Mouse (Mus musculus): Measurements from ENCODE around the gene Fpr-rs4. TPM values are rescaled to one million over a fixed set of nuclear protein-coding genes. Genes with fewer than 3 reads are reported as not detected.
"Not testable (repeated sequence)": the region's sequence is repeated elsewhere in the genome, so short reads cannot be mapped to it uniquely, and the experiment has no call there.

Fpr-rs4 gene
- polyA plus RNA-seq (2017; shearing (Covaris generic)), result not detected

- ATAC-seq, result no peak
These were observed at the start of gene Fpr-rs4 for GRCm38 (mm10) chr17:18021433-18021832. Gene Fpr-rs4 (plus strand): TSS chr17:18021733.

- ATAC-seq, result peak; percentile 73
These were observed 48.1 kb upstream of the Fpr-rs4 start for GRCm38 (mm10) chr17:17973443-17973842.

- not testable (repeated sequence) for ATAC-seq
These were observed 40.3 kb upstream of the Fpr-rs4 start for GRCm38 (mm10) chr17:17981232-17981631.

GRCm38 (mm10) chr17:18004752-18005151 is 16.8 kb upstream of the Fpr-rs4 start:
- ATAC-seq, result peak; percentile 74

- no peak for ATAC-seq
These were observed 27.6 kb downstream of the Fpr-rs4 start, which contains the start of gene Vmn2r124 for GRCm38 (mm10) chr17:18049124-18049523. Gene Vmn2r124 (plus strand): TSS chr17:18049424.

Other genes with a start within 250 kb of the Fpr-rs4 start
- gene Spaca6, start 194.6 kb upstream of the Fpr-rs4 start, polyA plus RNA-seq (2017; shearing (Covaris generic)), result 1 to 10 TPM; 5.8 to 6.1 TPM
- not detected for gene Has1, start 166.5 kb upstream of the Fpr-rs4 start, polyA plus RNA-seq (2017; shearing (Covaris generic))
- not detected for gene Fpr1, start 137.8 kb upstream of the Fpr-rs4 start, polyA plus RNA-seq (2017; shearing (Covaris generic))
- under 1 TPM in 1 of 2 experiments, not detected in 1; 0.62 TPM for gene Fpr2, start 133.9 kb upstream of the Fpr-rs4 start, polyA plus RNA-seq (2017; shearing (Covaris generic))
- not detected for gene Fpr3, start 133.9 kb upstream of the Fpr-rs4 start, polyA plus RNA-seq (2017; shearing (Covaris generic))
- gene Vmn2r124, start 27.7 kb downstream of the Fpr-rs4 start, polyA plus RNA-seq (2017; shearing (Covaris generic)), result not detected
- not detected for gene Vmn2r91, start 63.3 kb downstream of the Fpr-rs4 start, polyA plus RNA-seq (2017; shearing (Covaris generic))
- gene Vmn2r92, start 130.2 kb downstream of the Fpr-rs4 start, polyA plus RNA-seq (2017; shearing (Covaris generic)), result under 1 TPM in 1 of 2 experiments, not detected in 1; 0.09 TPM

Measured in CD4-positive, CD25-positive, alpha-beta regulatory T cell, adult 4 months (primary cell).